ENCODE assay signal across 8 mouse cellular contexts in the genomic region with DNA sequence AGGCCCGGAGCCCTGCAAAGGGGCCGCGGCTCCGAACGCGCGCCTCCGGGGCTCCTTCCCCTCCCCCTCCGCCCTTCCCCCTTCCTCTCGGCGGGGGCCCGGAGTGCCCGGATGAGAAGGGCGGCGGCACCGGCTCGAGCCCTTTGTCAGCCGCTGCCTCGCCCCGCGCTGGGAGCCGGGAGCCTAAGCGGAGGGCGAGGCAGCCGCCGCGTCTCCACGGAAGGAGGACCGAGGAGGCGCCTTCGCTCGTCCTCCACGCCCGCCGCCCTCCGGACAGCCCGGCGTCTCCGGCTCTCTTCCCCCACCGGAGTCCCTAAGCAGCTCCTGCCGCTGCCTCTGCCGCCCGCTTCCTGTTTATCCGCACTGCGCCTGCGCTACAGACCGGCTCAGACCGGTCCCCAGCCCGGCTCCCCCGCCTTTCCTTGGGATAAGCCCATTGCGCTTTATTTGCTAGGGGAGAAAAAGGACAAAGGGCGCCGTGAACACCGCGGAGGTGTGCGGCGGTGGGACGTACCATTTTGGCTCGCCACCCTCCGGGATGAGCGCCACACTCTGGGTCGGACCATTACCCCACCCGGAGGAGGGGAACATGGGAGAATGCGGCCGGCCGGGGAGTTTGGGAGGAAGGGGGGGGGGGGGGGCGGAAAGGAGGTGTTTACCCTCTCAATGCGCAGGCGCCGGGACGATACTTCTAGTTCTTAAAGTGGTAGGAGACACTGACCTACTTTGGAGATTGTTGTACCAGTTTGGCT. TPM values are rescaled to one million over a fixed set of nuclear protein-coding genes. Genes with fewer than 3 reads are reported as not detected.
A peak's percentile ranks its signal among the peaks of the same experiment; 100 is the strongest.
DNase-seq lines count a peak whose midpoint lies in the region; ATAC-seq and TF ChIP-seq lines count a peak whose summit lies in the region.

A gene (minus strand): TSS at position 657 of the 752 bp plus-strand sequence.

- peak; percentile 97 to 99 for DNase-seq in heart, postnatal 10 days
- DNase-seq in large intestine, adult 2 months (ENCODE audit: low read depth, low spot score) = peak; percentile 89
- peak; percentile 98 for DNase-seq in liver, postnatal 0 days
- DNase-seq in testis, postnatal 10 days (ENCODE audit: low spot score) = peak; percentile 97

- peaks cover 1% of the 10 kb centered on the region for H3K4me1 ChIP-seq in ES-Bruce4 (ENCODE audit: control insufficient read depth, insufficient read depth, low read length)
- H3K4me1 ChIP-seq in forebrain, embryonic 13.5 days = peaks cover 39% of the 10 kb centered on the region
- peaks cover 28% of the 10 kb centered on the region for H3K4me1 ChIP-seq in liver, postnatal 0 days (ENCODE audit: insufficient read depth)
- H3K4me1 ChIP-seq in neural tube, embryonic 14.5 days (ENCODE audit: control insufficient read depth, insufficient read depth, low read length) = peaks cover 26% of the 10 kb centered on the region

- TF ChIP-seq POLR2A in ES-Bruce4 (IDR thresholded peaks at IDR 0.05; ENCODE audit: insufficient read depth, low read length) = no peak

- TF ChIP-seq CTCF in ES-Bruce4 (IDR thresholded peaks at IDR 0.05; ENCODE audit: low read depth, low read length) = no peak
- no peak for TF ChIP-seq CTCF in liver, postnatal 0 days (IDR thresholded peaks at IDR 0.05; ENCODE audit: low read depth)

- peak within 1 kb of the TSS; percentile 73 for H3K4me2 ChIP-seq in forebrain, embryonic 13.5 days
- H3K4me2 ChIP-seq in liver, postnatal 0 days (ENCODE audit: low read depth, low read length) = peak within 1 kb of the TSS; percentile 90
- peak within 1 kb of the TSS; percentile 68 for H3K4me2 ChIP-seq in neural tube, embryonic 14.5 days (ENCODE audit: low read depth, low read length)

- H3K4me3 ChIP-seq in ES-Bruce4 (ENCODE audit: low read depth, low read length) = peak within 1 kb of the TSS; percentile 88
- H3K4me3 ChIP-seq in forebrain, embryonic 13.5 days = peak within 1 kb of the TSS; percentile 100
- H3K4me3 ChIP-seq in liver, postnatal 0 days (ENCODE audit: low read depth, low read length) = peak within 1 kb of the TSS; percentile 94
- peak within 1 kb of the TSS; percentile 100 for H3K4me3 ChIP-seq in neural tube, embryonic 14.5 days (ENCODE audit: low read depth, low read length)

- H3K27me3 ChIP-seq in ES-Bruce4 (ENCODE audit: control insufficient read depth, insufficient read depth, low read length, poor library complexity, severe bottlenecking) = no peaks in the 10 kb centered on the region
- H3K27me3 ChIP-seq in forebrain, embryonic 13.5 days = no peaks in the 10 kb centered on the region
- H3K27me3 ChIP-seq in liver, postnatal 0 days (ENCODE audit: insufficient read depth, low read length) = no peaks in the 10 kb centered on the region
- peaks cover 2% of the 10 kb centered on the region; the same call in 1 of the 2 replicates for H3K27me3 ChIP-seq in neural tube, embryonic 14.5 days (ENCODE audit: control insufficient read depth, insufficient read depth, low read length)

- under 1% methylated on average over 64 of the region's 71 CpGs for WGBS in forebrain, embryonic 13.5 days
- under 1% methylated on average over 66 of the region's 71 CpGs for WGBS in large intestine, adult 2 months
- 2% methylated on average over 64 of the region's 71 CpGs for WGBS in liver, postnatal 0 days (ENCODE audit: insufficient replicate concordance)
- under 1% methylated on average over 57 of the region's 71 CpGs for WGBS in neural tube, embryonic 14.5 days

- H3K36me3 ChIP-seq in ES-Bruce4 (ENCODE audit: control insufficient read depth, insufficient read depth, low read length, poor library complexity, severe bottlenecking) = peaks cover 24% of the 10 kb centered on the region
- H3K36me3 ChIP-seq in forebrain, embryonic 13.5 days (ENCODE audit: poor library complexity, severe bottlenecking) = peaks cover 23% of the 10 kb centered on the region
- peaks cover 30% of the 10 kb centered on the region for H3K36me3 ChIP-seq in liver, postnatal 0 days (replicated peaks; ENCODE audit: insufficient read depth, low read length)
- peaks cover 13% of the 10 kb centered on the region; the same call in 1 of the 2 replicates for H3K36me3 ChIP-seq in neural tube, embryonic 14.5 days (ENCODE audit: control insufficient read depth, insufficient read depth, low read length)

- H3K27ac ChIP-seq in ES-Bruce4 (ENCODE audit: insufficient read depth, low read length) = peak within 1 kb of the TSS; percentile 59
- H3K27ac ChIP-seq in forebrain, embryonic 13.5 days = peak within 1 kb of the TSS; percentile 99
- peak within 1 kb of the TSS; percentile 96 for H3K27ac ChIP-seq in liver, postnatal 0 days (ENCODE audit: low read depth)
- peak within 1 kb of the TSS; percentile 99 for H3K27ac ChIP-seq in neural tube, embryonic 14.5 days (ENCODE audit: low read depth, low read length)

- peak within 1 kb of the TSS; percentile 93 for H3K9ac ChIP-seq in ES-Bruce4 (ENCODE audit: low read depth, poor library complexity, severe bottlenecking)
- H3K9ac ChIP-seq in forebrain, embryonic 13.5 days = peak within 1 kb of the TSS; percentile 98
- peak within 1 kb of the TSS; percentile 84 for H3K9ac ChIP-seq in liver, postnatal 0 days (replicated peaks)
- peak within 1 kb of the TSS; percentile 97 for H3K9ac ChIP-seq in neural tube, embryonic 14.5 days (replicated peaks; ENCODE audit: low read depth, low read length)

- H3K9me3 ChIP-seq in ES-Bruce4 (replicated peaks; ENCODE audit: control insufficient read depth, insufficient read depth, low read length, poor library complexity, severe bottlenecking) = no peaks in the 10 kb centered on the region
- no peaks in the 10 kb centered on the region for H3K9me3 ChIP-seq in forebrain, embryonic 13.5 days (replicated peaks)
- H3K9me3 ChIP-seq in liver, postnatal 0 days (ENCODE audit: low read length) = no peaks in the 10 kb centered on the region
- H3K9me3 ChIP-seq in neural tube, embryonic 14.5 days (ENCODE audit: control insufficient read depth, low read length) = no peaks in the 10 kb centered on the region

- intact Hi-C loops in heart, postnatal 10 days (cut with DNase I) = no loop called here

- ATAC-seq in cerebellum, adult (ENCODE audit: insufficient number of reproducible peaks, low FRiP score, low TSS enrichment) = peak; percentile 93
- ATAC-seq in forebrain, embryonic 13.5 days = peak; percentile 98
- peak; percentile 94 for ATAC-seq in liver, postnatal 0 days
- peak; percentile 97 for ATAC-seq in neural tube, embryonic 14.5 days (ENCODE audit: low read depth)

- TF ChIP-seq EP300 in ES-Bruce4 (IDR thresholded peaks at IDR 0.05; ENCODE audit: insufficient read depth, low read depth, low read length) = no peak
- TF ChIP-seq EP300 in liver, postnatal 0 days (IDR thresholded peaks at IDR 0.05; ENCODE audit: low read depth) = peak; percentile 89

RNA-seq across cellular contexts. Expression of the gene that starts here (rescaled TPM):
- 177 and 181 TPM in 2 replicates for polyA plus RNA-seq in ES-Bruce4 (2011; ENCODE audit: insufficient read depth, insufficient read length, low read depth, missing spikeins)
- 85.0 and 88.2 TPM in 2 replicates for polyA plus RNA-seq in forebrain, embryonic 13.5 days (2015; fragmentation: Nextera tagmentation; extraction: Ambion mirVana)
- total RNA-seq in heart, postnatal 10 days (2021) = 10 to 100 TPM; 73.6 to 77.1 TPM
- 14.7 and 21.1 TPM in 2 replicates for polyA plus RNA-seq in large intestine, adult 2 months (2012; rRNA removed)
- polyA plus RNA-seq in liver, postnatal 0 days (2015; fragmentation: Nextera tagmentation; extraction: Ambion mirVana) = 10.3 and 10.8 TPM in 2 replicates
- 106 and 108 TPM in 2 replicates for polyA plus RNA-seq in neural tube, embryonic 14.5 days (2014; fragmentation: Nextera tagmentation; extraction: Ambion mirVana)

Comparison
In these comparisons a context has a peak if more than half of its experiments do, and no peak if none do; other contexts are left out.
1. Peak in every context shown above with its lines: DNase-seq, ATAC-seq, H3K4me3 ChIP-seq and H3K27ac ChIP-seq.